ENCODE assay signal across 8 mouse cellular contexts in genomic region chr2:138278853-138279640, GRCm38 (mm10). TPM values are rescaled to one million over a fixed set of nuclear protein-coding genes. Genes with fewer than 3 reads are reported as not detected.
A peak's percentile ranks its signal among the peaks of the same experiment; 100 is the strongest.
DNase-seq lines count a peak whose midpoint lies in the region; ATAC-seq and TF ChIP-seq lines count a peak whose summit lies in the region.

No protein-coding gene starts in this region.

- peak overlapping the region; percentile 79 for H3K27ac ChIP-seq in cortical plate, adult 2 months (ENCODE audit: insufficient read depth, low read length)
- H3K27ac ChIP-seq in liver, embryonic 15.5 days (replicated peaks): no peak overlapping the region

- H3K4me2 ChIP-seq in liver, embryonic 15.5 days: peak overlapping the region; percentile 39

- no peak for TF ChIP-seq POLR2A in cortical plate, adult 2 months (IDR thresholded peaks at IDR 0.05; ENCODE audit: extremely low read depth, insufficient read depth, low read length)

- no peaks in the 10 kb centered on the region for H3K36me3 ChIP-seq in liver, embryonic 15.5 days (replicated peaks)

- peak overlapping the region; percentile 55 for H3K4me3 ChIP-seq in cortical plate, adult 2 months (ENCODE audit: insufficient read depth, low read length)
- H3K4me3 ChIP-seq in liver, embryonic 15.5 days (replicated peaks): peak overlapping the region; percentile 30

- 72% methylated on average over 15 of the region's 15 CpGs for WGBS in liver, embryonic 15.5 days (ENCODE audit: insufficient replicate concordance)

- no peak for TF ChIP-seq CTCF in cortical plate, adult 2 months (IDR thresholded peaks at IDR 0.05; ENCODE audit: extremely low read depth, insufficient read depth, low read length)

- no peaks in the 10 kb centered on the region for H3K9me3 ChIP-seq in liver, embryonic 15.5 days (replicated peaks)

- no peak overlapping the region for H3K9ac ChIP-seq in liver, embryonic 15.5 days

- ATAC-seq in liver, embryonic 15.5 days (ENCODE audit: insufficient read depth): no peak

- peaks cover 2% of the 10 kb centered on the region; the same call in 1 of the 2 replicates for H3K4me1 ChIP-seq in cortical plate, adult 2 months (ENCODE audit: control insufficient read depth, insufficient read depth, low read length)
- no peaks in the 10 kb centered on the region; the same call in 1 of the 2 replicates for H3K4me1 ChIP-seq in liver, embryonic 15.5 days (replicated peaks)

- intact Hi-C loops in heart, postnatal 14 days (cut with DNase I): loop anchor here (2.0 to 5.0 kb wide), 2 partner anchors 22 to 232 kb away; partner anchors contain the start of gene Btbd3

- peak; percentile 41 for DNase-seq in cerebellum, adult 8-10 months
- no peak for DNase-seq in cerebellum, adult 11 months
- DNase-seq in heart, postnatal 14 days: peak; percentile 30 to 32
- no peak for DNase-seq in adrenal gland, postnatal 25 days
- no peak for DNase-seq in layer of hippocampus, postnatal 10 days (ENCODE audit: low spot score in 2 of 2)
- DNase-seq in Muller cell, postnatal 12 days (ENCODE audit: inconsistent ontology term): no peak

- no peaks in the 10 kb centered on the region for H3K27me3 ChIP-seq in liver, embryonic 15.5 days

RNA-seq across cellular contexts. Expression of gene Btbd3, which starts 22.7 kb away (rescaled TPM):
- 76.4 and 90.4 TPM in 2 replicates for polyA plus RNA-seq in cortical plate, adult 2 months (2012; rRNA removed)
- total RNA-seq in heart, postnatal 14 days (2021): 10 to 100 TPM; 29.8 to 30.0 TPM
- 1.4 and 1.5 TPM in 2 replicates for polyA plus RNA-seq in liver, embryonic 15.5 days (2015; fragmentation: Nextera tagmentation; extraction: Ambion mirVana)
- total RNA-seq in adrenal gland, postnatal 25 days (2021): 20.9 and 24.6 TPM in 2 replicates
- total RNA-seq in layer of hippocampus, postnatal 10 days (2021): 100 to 1,000 TPM; 105 to 108 TPM

Comparison
In these comparisons a context has a peak if more than half of its experiments do, and no peak if none do; other contexts are left out.
1. DNase-seq: peak in cerebellum, adult 8-10 months (single experiment) and heart, postnatal 14 days (2 of 2); none in cerebellum, adult 11 months (single experiment), adrenal gland, postnatal 25 days (single experiment), layer of hippocampus, postnatal 10 days (0 of 2) and Muller cell, postnatal 12 days (single experiment).